Comparison of ENCODE assay signal across 8 mouse cellular contexts in the genomic region with DNA sequence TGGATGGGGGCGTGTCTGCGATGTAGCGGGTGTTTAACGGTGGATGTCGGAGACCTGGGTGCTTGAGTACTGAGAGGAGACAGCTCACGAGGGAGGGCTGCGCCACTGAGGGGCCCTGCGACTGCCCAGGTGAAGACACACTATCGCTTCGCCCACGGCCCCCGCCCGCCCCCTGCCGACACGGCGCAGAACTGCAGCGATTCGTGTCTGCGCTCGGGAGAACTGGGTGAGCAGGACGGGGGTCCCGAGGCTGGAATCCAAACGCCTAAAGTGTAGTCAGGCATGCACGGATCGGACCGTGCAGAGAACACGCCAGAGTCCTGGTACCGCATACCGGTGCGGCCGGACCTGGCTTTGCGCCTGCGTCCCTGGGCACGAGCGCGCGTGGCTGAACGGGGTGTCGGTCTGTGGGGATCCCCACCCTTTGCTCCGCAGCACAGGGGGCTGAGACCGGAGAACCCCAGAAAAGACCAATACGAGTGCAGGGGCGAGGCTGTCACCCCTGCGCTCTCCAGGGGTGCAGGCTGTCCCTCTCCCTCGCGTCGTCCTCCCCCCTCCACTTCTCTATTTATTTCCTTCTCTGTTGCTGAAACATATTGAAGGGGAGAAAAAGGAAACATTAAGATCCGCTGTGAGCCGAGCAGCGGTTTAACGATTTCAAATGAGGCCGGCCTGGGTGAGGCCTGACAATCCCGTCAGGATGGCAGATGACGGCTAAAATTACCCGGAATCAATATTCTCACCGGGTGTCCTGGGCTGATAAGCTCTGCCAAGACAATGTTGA. TPM values are rescaled to one million over a fixed set of nuclear protein-coding genes. Genes with fewer than 3 reads are reported as not detected.
A peak's percentile ranks its signal among the peaks of the same experiment; 100 is the strongest.
DNase-seq lines count a peak whose midpoint lies in the region; ATAC-seq and TF ChIP-seq lines count a peak whose summit lies in the region.

No protein-coding gene starts in this region.

- peak; percentile 63 for TF ChIP-seq RAD21 in MEL (IDR thresholded peaks at IDR 0.05; ENCODE audit: low read depth, low read length)

- H3K9me3 ChIP-seq in MEL (replicated peaks; ENCODE audit: insufficient read depth, low read length), result no peaks in the 10 kb centered on the region
- H3K9me3 ChIP-seq in intestine, embryonic 15.5 days, result no peaks in the 10 kb centered on the region
- no peaks in the 10 kb centered on the region for H3K9me3 ChIP-seq in liver, embryonic 15.5 days (replicated peaks)

- peak overlapping the region; percentile 69 for H3K4me2 ChIP-seq in intestine, embryonic 15.5 days (replicated peaks)
- H3K4me2 ChIP-seq in liver, embryonic 15.5 days, result peak overlapping the region; percentile 78

- no peak for TF ChIP-seq POLR2A in MEL (IDR thresholded peaks at IDR 0.05; ENCODE audit: control insufficient read depth in 1 of 2, insufficient read depth in 1 of 2, low read depth in 1 of 2, low read length in 2 of 2, poor library complexity in 1 of 2)

- peak; percentile 15 for DNase-seq in 3T3-L1 (ENCODE audit: low read depth, low spot score)
- DNase-seq in MEL (ENCODE audit: low read depth, low spot score), result peak; percentile 43
- DNase-seq in cerebellum, postnatal 10 days, result peak; percentile 85 to 89
- DNase-seq in frontal cortex, postnatal 36 days (ENCODE audit: low spot score in 2 of 2), result peak; percentile 33 to 39
- DNase-seq in neural tube, embryonic 10.5 days (ENCODE audit: extremely low spot score, low spot score), result peak; percentile 84
- DNase-seq in thymus, postnatal 0 days (ENCODE audit: low spot score), result peak; percentile 61

- peak; percentile 71 to 94 (median 77) for TF ChIP-seq CTCF in MEL (IDR thresholded peaks at IDR 0.05 in 2 of 3, conservative IDR thresholded peaks at IDR 0.05 in 1 of 3; ENCODE audit: control insufficient read depth in 1 of 3, insufficient read depth in 1 of 3, low read depth in 2 of 3, low read length in 3 of 3, poor library complexity in 1 of 3, severe bottlenecking in 1 of 3)

- ATAC-seq in intestine, embryonic 15.5 days, result no peak
- ATAC-seq in liver, embryonic 15.5 days (ENCODE audit: insufficient read depth), result peak; percentile 34; the same call in 1 of the 2 replicates

- peak overlapping the region in 1 of 2 experiments; percentile 8; a peak in 1 of 4 replicates for H3K4me3 ChIP-seq in MEL (ENCODE audit: control insufficient read depth in 1 of 2, insufficient read depth in 1 of 2, low read depth in 2 of 2, low read length in 2 of 2)
- H3K4me3 ChIP-seq in intestine, embryonic 15.5 days (replicated peaks), result peak overlapping the region; percentile 27
- peak overlapping the region; percentile 46 for H3K4me3 ChIP-seq in liver, embryonic 15.5 days (replicated peaks)

- 0 out of 4 replicates have a peak, but pooled peaks cover 0 to 2% of the 10 kb centered on the region in 2 experiments for H3K4me1 ChIP-seq in MEL (ENCODE audit: control insufficient read depth in 1 of 2, insufficient read depth in 2 of 2, low read length in 2 of 2)
- H3K4me1 ChIP-seq in intestine, embryonic 15.5 days (replicated peaks), result peaks cover 6% of the 10 kb centered on the region; the same call in 1 of the 2 replicates
- H3K4me1 ChIP-seq in liver, embryonic 15.5 days (replicated peaks), result peaks cover 15% of the 10 kb centered on the region

- H3K9ac ChIP-seq in MEL (ENCODE audit: control insufficient read depth, low read depth, low read length, poor library complexity, severe bottlenecking), result no peak overlapping the region
- H3K9ac ChIP-seq in intestine, embryonic 15.5 days, result peak overlapping the region; percentile 17; the same call in 1 of the 2 replicates
- no peak overlapping the region for H3K9ac ChIP-seq in liver, embryonic 15.5 days

- peaks cover 4 to 7% of the 10 kb centered on the region in 2 experiments for H3K27me3 ChIP-seq in MEL (ENCODE audit: control insufficient read depth in 1 of 2, insufficient read depth in 2 of 2, low read length in 2 of 2)
- peaks cover 48% of the 10 kb centered on the region for H3K27me3 ChIP-seq in intestine, embryonic 15.5 days (replicated peaks)
- H3K27me3 ChIP-seq in liver, embryonic 15.5 days, result peaks cover 58% of the 10 kb centered on the region

- 4% methylated on average over 56 of the region's 56 CpGs for WGBS in intestine, embryonic 15.5 days
- 2% methylated on average over 56 of the region's 56 CpGs for WGBS in liver, embryonic 15.5 days (ENCODE audit: insufficient replicate concordance)

- H3K36me3 ChIP-seq in MEL (ENCODE audit: control insufficient read depth in 1 of 2, insufficient read depth in 2 of 2, low read length in 2 of 2), result no peaks in the 10 kb centered on the region
- H3K36me3 ChIP-seq in intestine, embryonic 15.5 days, result no peaks in the 10 kb centered on the region
- H3K36me3 ChIP-seq in liver, embryonic 15.5 days (replicated peaks), result no peaks in the 10 kb centered on the region

- no peaks in the 10 kb centered on the region for H3K79me2 ChIP-seq in MEL (ENCODE audit: control insufficient read depth, insufficient read depth, low read length, poor library complexity)

- H3K27ac ChIP-seq in MEL (ENCODE audit: control insufficient read depth, low read depth, low read length), result no peak overlapping the region
- H3K27ac ChIP-seq in intestine, embryonic 15.5 days, result no peak overlapping the region
- H3K27ac ChIP-seq in liver, embryonic 15.5 days (replicated peaks), result no peak overlapping the region

- peak in 1 of 2 experiments; percentile 19; a peak in 1 of 4 replicates for TF ChIP-seq EP300 in MEL (IDR thresholded peaks at IDR 0.05; ENCODE audit: low read depth in 1 of 2, low read length in 2 of 2)

TF ChIP-seq in MEL, 35 proteins besides CTCF, POLR2A, EP300 and RAD21:
- TF ChIP-seq SMC3 (IDR thresholded peaks at IDR 0.05; ENCODE audit: low read depth, low read length) (peak; percentile 71), GATA1 (IDR thresholded peaks at IDR 0.05; ENCODE audit: low read depth, low read length) (peak; percentile 20; the same call in 1 of the 2 replicates), RCOR1 (IDR thresholded peaks at IDR 0.05; ENCODE audit: low read depth, low read length) (no peak), CHD1 (IDR thresholded peaks at IDR 0.05; ENCODE audit: low read depth, low read length) (no peak), ELF1 (IDR thresholded peaks at IDR 0.05; ENCODE audit: low read depth, low read length) (no peak), POLR2AphosphoS2 (IDR thresholded peaks at IDR 0.05; ENCODE audit: low read length) (no peak), E2F4 (IDR thresholded peaks at IDR 0.05; ENCODE audit: borderline replicate concordance, low read depth, low read length) (no peak), TAL1 (IDR thresholded peaks at IDR 0.05; ENCODE audit: low read length) (peak; percentile 16; the same call in 1 of the 2 replicates), ZC3H11A (IDR thresholded peaks at IDR 0.05; ENCODE audit: low read depth, low read length) (peak; percentile 57), JUND (IDR thresholded peaks at IDR 0.05; ENCODE audit: low read depth, low read length) (no peak), USF2 (IDR thresholded peaks at IDR 0.05; ENCODE audit: borderline replicate concordance in 1 of 2, insufficient read depth in 1 of 2, low read depth in 1 of 2, low read length in 2 of 2) (no peak)

RNA-seq across cellular contexts. Expression of a gene that starts 9.3 kb away (rescaled TPM):
- total RNA-seq in MEL (2012; rRNA removed), result not detected in 2 replicates
- polyA plus RNA-seq in MEL (2012; ENCODE audit: insufficient read depth in 1 of 2, insufficient read length in 2 of 2, low read depth in 1 of 2, low replicate concordance in 2 of 2, missing spikeins in 1 of 2), result not detected
- not detected in 2 replicates for polyA plus RNA-seq in intestine, embryonic 15.5 days (2015; fragmentation: Nextera tagmentation; extraction: Ambion mirVana)
- not detected in 2 replicates for polyA plus RNA-seq in liver, embryonic 15.5 days (2015; fragmentation: Nextera tagmentation; extraction: Ambion mirVana)
- polyA plus RNA-seq in thymus, postnatal 0 days (2015; fragmentation: Nextera tagmentation; extraction: Ambion mirVana), result not detected in 2 replicates

Comparison
In these comparisons a context has a peak if more than half of its experiments do, and no peak if none do; other contexts are left out.
1. DNase-seq: peak in every context shown above with its lines; median percentile 87 in cerebellum, postnatal 10 days; 84 in neural tube, embryonic 10.5 days; 61 in thymus, postnatal 0 days; 43 in MEL; 36 in frontal cortex, postnatal 36 days; 15 in 3T3-L1.